Mouse (Mus musculus) liver, embryonic 16.5 days (tissue): ENCODE data around the gene Tnni3. TPM values are rescaled to one million over a fixed set of nuclear protein-coding genes. Genes with fewer than 3 reads are reported as not detected.
"Not testable (repeated sequence)": the region's sequence is repeated elsewhere in the genome, so short reads cannot be mapped to it uniquely, and the experiment has no call there.

ENCODE experiments used
- ATAC-seq: fragments of 200-750 bp; cut with Nextera tagmentation; 2 replicates; pipeline ENCODE4 v1.8.0; 2017; ENCODE audit warnings: low read depth, mild to moderate bottlenecking, moderate number of reproducible peaks, moderate library complexity
- H3K27ac ChIP-seq: fragments of 300-500 bp; sonication (generic); 2 replicates; pipeline ENCODE4 v1.5.1; 2014; ENCODE audit warnings: mild to moderate bottlenecking, low read length
- H3K27me3 ChIP-seq: fragments of 300-500 bp; sonication (generic); 2 replicates; pipeline ENCODE4 v1.6.1; 2014; ENCODE audit warnings: low read depth, low read length, mixed read lengths; ENCODE audit not compliant: control insufficient read depth, insufficient read depth
- H3K36me3 ChIP-seq: fragments of 300-500 bp; sonication (generic); 2 replicates; pipeline ENCODE4 v1.6.1; 2014; ENCODE audit warnings: mild to moderate bottlenecking; ENCODE audit not compliant: control insufficient read depth, insufficient read depth
- H3K4me1 ChIP-seq: fragments of 300-500 bp; sonication (generic); 2 replicates; pipeline ENCODE4 v1.6.1; 2014; ENCODE audit warnings: low read depth, low read length, mixed read lengths; ENCODE audit not compliant: control insufficient read depth
- H3K4me2 ChIP-seq: fragments of 300-500 bp; sonication (generic); 2 replicates; pipeline ENCODE4 v1.6.1; 2014; ENCODE audit warnings: low read depth, low read length, mixed read lengths
- H3K4me3 ChIP-seq: fragments of 300-500 bp; sonication (generic); 2 replicates; pipeline ENCODE4 v1.5.1; 2014; ENCODE audit warnings: low read depth, mild to moderate bottlenecking, low read length
- H3K9ac ChIP-seq: fragments of 300-500 bp; sonication (generic); 2 replicates; pipeline ENCODE4 v1.6.1; 2014; ENCODE audit warnings: low read depth, low read length
- H3K9me3 ChIP-seq: fragments of 300-500 bp; sonication (generic); replicated peaks from 2 replicates; pipeline ENCODE4 v1.6.1; 2016; ENCODE audit warnings: low read length; ENCODE audit not compliant: control insufficient read depth
- WGBS: fragments of 180-500 bp; shearing (Covaris S2); extraction: QIAGEN DNeasy Blood & Tissue Kit; methylation state at CpG from one replicate; pipeline ENCODE4 v1.1.7; 2014; ENCODE audit not compliant: insufficient replicate concordance; 5-methylcytosine and 5-hydroxymethylcytosine counted together
- polyA plus RNA-seq: library from polyadenylated mRNA; unstranded; fragments of >200 nt; fragmentation: Nextera tagmentation; extraction: Ambion mirVana; gene quantifications from 2 replicates; pipeline ENCODE4 v1.2.1, GENCODE M21; 2015

Tnni3 gene
- polyA plus RNA-seq = 0.32 and 0.40 TPM in 2 replicates

GRCm38 (mm10) chr7:4524212-4524922 is at the start of gene Tnni3:
Gene Tnni3, minus strand, starts transcription at chr7:4524229.
- not testable (repeated sequence) for H3K4me1 ChIP-seq, H3K27ac ChIP-seq, H3K9me3 ChIP-seq, H3K27me3 ChIP-seq, H3K36me3 ChIP-seq, H3K4me3 ChIP-seq, H3K9ac ChIP-seq, H3K4me2 ChIP-seq
- WGBS = 52% methylated on average over 15 of the region's 15 CpGs
- ATAC-seq = 0 out of 2 replicates have a peak, but pooled peaks have one; percentile 28

- not testable (repeated sequence) for H3K4me3 ChIP-seq, H3K27ac ChIP-seq, H3K4me1 ChIP-seq, H3K27me3 ChIP-seq, H3K4me2 ChIP-seq, H3K9me3 ChIP-seq, H3K9ac ChIP-seq, H3K36me3 ChIP-seq, ATAC-seq
- WGBS = 46% methylated on average over 2 of the region's 2 CpGs
These were observed 48.3 kb upstream of the Tnni3 start for GRCm38 (mm10) chr7:4572361-4572760.

GRCm38 (mm10) chr7:4562660-4563059 is 38.6 kb upstream of the Tnni3 start:
- no peaks in the 10 kb centered on the region for H3K9me3 ChIP-seq
- H3K4me1 ChIP-seq = no peaks in the 10 kb centered on the region
- no peak overlapping the region for H3K9ac ChIP-seq
- H3K27ac ChIP-seq = no peak overlapping the region
- WGBS = 78% methylated on average over 3 of the region's 3 CpGs
- no peaks in the 10 kb centered on the region for H3K36me3 ChIP-seq
- H3K27me3 ChIP-seq = no peaks in the 10 kb centered on the region
- ATAC-seq = no peak
- H3K4me3 ChIP-seq = no peak overlapping the region
- H3K4me2 ChIP-seq = no peak overlapping the region

- no peaks in the 10 kb centered on the region for H3K9me3 ChIP-seq
- no peaks in the 10 kb centered on the region for H3K36me3 ChIP-seq
- no peak for ATAC-seq
- no peaks in the 10 kb centered on the region for H3K27me3 ChIP-seq
- H3K27ac ChIP-seq = no peak overlapping the region
- H3K9ac ChIP-seq = no peak overlapping the region
- H3K4me1 ChIP-seq = no peaks in the 10 kb centered on the region
- no peak overlapping the region for H3K4me2 ChIP-seq
- H3K4me3 ChIP-seq = no peak overlapping the region
- 55% methylated on average over 6 of the region's 6 CpGs for WGBS
These were observed 33.1 kb upstream of the Tnni3 start for GRCm38 (mm10) chr7:4557167-4557560.

- Histone ChIP-seq H3K9ac (no peak overlapping the region), H3K36me3 (no peaks in the 10 kb centered on the region), H3K4me1 (no peaks in the 10 kb centered on the region), H3K4me3 (no peak overlapping the region), H3K4me2 (no peak overlapping the region), H3K9me3 (no peaks in the 10 kb centered on the region), H3K27ac (no peak overlapping the region), H3K27me3 (no peaks in the 10 kb centered on the region)
- peak; percentile 78 for ATAC-seq
- WGBS = 17% methylated on average over 15 of the region's 15 CpGs
These were observed 32.5 kb upstream of the Tnni3 start for GRCm38 (mm10) chr7:4556256-4557166.

- peaks cover 11% of the 10 kb centered on the region for H3K27me3 ChIP-seq
- peaks cover 3% of the 10 kb centered on the region for H3K4me1 ChIP-seq
- 7% methylated on average over 33 of the region's 33 CpGs for WGBS
- no peak within 1 kb of the TSS for H3K9ac ChIP-seq
- H3K4me3 ChIP-seq = peak within 1 kb of the TSS; percentile 26; the same call in 1 of the 2 replicates
- H3K36me3 ChIP-seq = no peaks in the 10 kb centered on the region
- H3K9me3 ChIP-seq = no peaks in the 10 kb centered on the region
- no peak within 1 kb of the TSS for H3K27ac ChIP-seq
- peak; percentile 39 for ATAC-seq
- H3K4me2 ChIP-seq = peak within 1 kb of the TSS; percentile 44
These were observed 23.2 kb upstream of the Tnni3 start, which contains the start of gene Syt5 for GRCm38 (mm10) chr7:4547221-4547641. Gene Syt5, minus strand, starts transcription at chr7:4547541.

GRCm38 (mm10) chr7:4546591-4547131 is 22.6 kb upstream of the Tnni3 start:
- ATAC-seq = 0 out of 2 replicates have a peak, but pooled peaks have one; percentile 21
- Histone ChIP-seq H3K27ac (no peak overlapping the region), H3K4me1 (peaks cover 3% of the 10 kb centered on the region), H3K27me3 (peaks cover 11% of the 10 kb centered on the region), H3K9ac (no peak overlapping the region), H3K4me3 (no peak overlapping the region), H3K4me2 (no peak overlapping the region), H3K9me3 (no peaks in the 10 kb centered on the region), H3K36me3 (no peaks in the 10 kb centered on the region)
- WGBS = 5% methylated on average over 26 of the region's 26 CpGs

GRCm38 (mm10) chr7:4546050-4546449 is 22.0 kb upstream of the Tnni3 start:
- 61% methylated on average over 15 of the region's 15 CpGs for WGBS
- no peak overlapping the region for H3K4me3 ChIP-seq
- no peaks in the 10 kb centered on the region for H3K36me3 ChIP-seq
- no peaks in the 10 kb centered on the region for H3K9me3 ChIP-seq
- no peak overlapping the region for H3K27ac ChIP-seq
- ATAC-seq = no peak
- peaks cover 11% of the 10 kb centered on the region for H3K27me3 ChIP-seq
- peaks cover 3% of the 10 kb centered on the region for H3K4me1 ChIP-seq
- no peak overlapping the region for H3K9ac ChIP-seq
- H3K4me2 ChIP-seq = no peak overlapping the region
